Mouse (Mus musculus) olfactory bulb, adult 2 months (tissue): ENCODE results near the gene Tcf7l1.

Source experiments
- CTCF ChIP-seq: fragments of 200-500 bp; IDR thresholded peaks from 2 replicates; pipeline ENCODE4 v1.5.1; 2012; ENCODE audit warnings: low read depth, mild to moderate bottlenecking, low read length, moderate library complexity; ENCODE audit not compliant: insufficient read depth
- POLR2A ChIP-seq: fragments of 200-500 bp; IDR thresholded peaks from 2 replicates; pipeline ENCODE4 v1.6.1; 2012; ENCODE audit warnings: mild to moderate bottlenecking, low read depth, low read length, moderate library complexity; ENCODE audit not compliant: insufficient read depth

GRCm38 (mm10) chr6:72590111-72590510 is 198.9 kb downstream of the Tcf7l1 start:
- TF ChIP-seq POLR2A: no peak
- TF ChIP-seq CTCF: no peak
